Mouse (Mus musculus) heart, postnatal 25 days (tissue): ENCODE measurements around the gene Nhsl1. TPM values are rescaled to one million over a fixed set of nuclear protein-coding genes. Genes with fewer than 3 reads are reported as not detected.
"Not testable (repeated sequence)": the region's sequence is repeated elsewhere in the genome, so short reads cannot be mapped to it uniquely, and the experiment has no call there.

ENCODE experiments used
- DNase-seq: peaks from one replicate; pipeline ENCODE4 v3.0.0; 2022; ENCODE audit warnings: low spot score
- intact Hi-C: fragments of 180-260 bp; cut with DNase I; formaldehyde crosslinking; loops from one replicate; pipeline ENCODE4 v1.15.1; 2025
- total RNA-seq, 2 experiments: library from RNA; stranded (reverse); gene quantifications; 2 replicates each; pipeline ENCODE4 v1.2.3; 2021

Nhsl1 gene
- total RNA-seq, 2 experiments from 2014 or later: 19.2 to 21.4 TPM

GRCm38 (mm10) chr10:18510663-18511062 is 191.9 kb downstream of the Nhsl1 start:
- no peak for DNase-seq
- intact Hi-C loops: no loop called here

GRCm38 (mm10) chr10:18511496-18511895 is 192.7 kb downstream of the Nhsl1 start:
- DNase-seq: no peak

GRCm38 (mm10) chr10:18522556-18522955 is 203.8 kb downstream of the Nhsl1 start:
- intact Hi-C loops: no loop called here

More at GRCm38 (mm10) chr10:18511496-18511895, 192.7 kb downstream of the Nhsl1 start:
- intact Hi-C loops: no loop called here

GRCm38 (mm10) chr10:18525311-18525710 is 206.5 kb downstream of the Nhsl1 start:
- intact Hi-C loops: loop anchor here (5.0 kb wide), 2 partner anchors 203 to 288 kb away; no protein-coding TSS in a partner anchor

More at GRCm38 (mm10) chr10:18522556-18522955, 203.8 kb downstream of the Nhsl1 start:
- no peak for DNase-seq

GRCm38 (mm10) chr10:18525726-18526125 is 206.9 kb downstream of the Nhsl1 start:
- DNase-seq: no peak
- intact Hi-C loops: loop anchor here (5.0 kb wide), 2 partner anchors 203 to 288 kb away; no protein-coding TSS in a partner anchor

More at GRCm38 (mm10) chr10:18525311-18525710, 206.5 kb downstream of the Nhsl1 start:
- no peak for DNase-seq

GRCm38 (mm10) chr10:18526184-18526850 is 207.5 kb downstream of the Nhsl1 start:
- no peak for DNase-seq
- intact Hi-C loops: loop anchor here (5.0 kb wide), 2 partner anchors 204 to 289 kb away; no protein-coding TSS in a partner anchor

GRCm38 (mm10) chr10:18526851-18527675 is 208.3 kb downstream of the Nhsl1 start:
- DNase-seq: no peak
- intact Hi-C loops: loop anchor here (5.0 kb wide), 2 partner anchors 205 to 290 kb away; no protein-coding TSS in a partner anchor

GRCm38 (mm10) chr10:18527766-18528165 is 209.0 kb downstream of the Nhsl1 start:
- no peak for DNase-seq

GRCm38 (mm10) chr10:18528475-18528874 is 209.7 kb downstream of the Nhsl1 start:
- intact Hi-C loops: loop anchor here (1.0 to 5.0 kb wide), 4 partner anchors 75 to 291 kb away; no protein-coding TSS in a partner anchor
- DNase-seq: no peak

More at GRCm38 (mm10) chr10:18527766-18528165, 209.0 kb downstream of the Nhsl1 start:
- intact Hi-C loops: loop anchor here (1.0 to 5.0 kb wide), 4 partner anchors 74 to 290 kb away; no protein-coding TSS in a partner anchor

GRCm38 (mm10) chr10:18529177-18529576 is 210.4 kb downstream of the Nhsl1 start:
- DNase-seq: no peak

GRCm38 (mm10) chr10:18530161-18530560 is 211.4 kb downstream of the Nhsl1 start:
- intact Hi-C loops: no loop called here
- DNase-seq: no peak

More at GRCm38 (mm10) chr10:18529177-18529576, 210.4 kb downstream of the Nhsl1 start:
- intact Hi-C loops: loop anchor here (5.0 kb wide), 2 partner anchors 207 to 292 kb away; no protein-coding TSS in a partner anchor

- intact Hi-C loops: no loop called here
- no peak for DNase-seq
These were observed 213.5 kb downstream of the Nhsl1 start for GRCm38 (mm10) chr10:18532293-18532692.

GRCm38 (mm10) chr10:18536889-18537288 is 218.1 kb downstream of the Nhsl1 start:
- intact Hi-C loops: no loop called here
- DNase-seq: no peak

- DNase-seq: no peak
- intact Hi-C loops: no loop called here
These were observed 226.5 kb downstream of the Nhsl1 start for GRCm38 (mm10) chr10:18545309-18545708.

- DNase-seq: no peak
- intact Hi-C loops: no loop called here
These were observed 227.0 kb downstream of the Nhsl1 start, which contains the start of gene Hebp2 for GRCm38 (mm10) chr10:18545813-18546235. Gene Hebp2, minus strand, starts transcription at chr10:18546076.

- DNase-seq: no peak
- intact Hi-C loops: no loop called here
These were observed 228.6 kb downstream of the Nhsl1 start for GRCm38 (mm10) chr10:18547381-18547780.

- DNase-seq: no peak
- intact Hi-C loops: no loop called here
These were observed 230.8 kb downstream of the Nhsl1 start for GRCm38 (mm10) chr10:18549321-18550216.

- DNase-seq: not testable (repeated sequence)
These were observed 240.3 kb downstream of the Nhsl1 start for GRCm38 (mm10) chr10:18559076-18559475.

GRCm38 (mm10) chr10:18561445-18561844 is 242.7 kb downstream of the Nhsl1 start:
- intact Hi-C loops: loop anchor here (5.0 kb wide), 2 partner anchors 41 to 346 kb away; no protein-coding TSS in a partner anchor
- DNase-seq: no peak

More at GRCm38 (mm10) chr10:18559076-18559475, 240.3 kb downstream of the Nhsl1 start:
- intact Hi-C loops: not testable (repeated sequence)
